Mouse (Mus musculus) frontal cortex, postnatal 14 days (tissue): ENCODE measurements around the gene Cabp4.

Source experiments
- DNase-seq, 2 experiments: peaks; one replicate each; pipeline ENCODE4 v3.0.0; 2022; ENCODE audit warnings: low spot score in 2 of 2

Gene Cabp4

GRCm38 (mm10) chr19:4143759-4144268, at the start of gene Cabp4:
Cabp4 (minus strand) TSS chr19:4144033.
- DNase-seq = no peak

GRCm38 (mm10) chr19:4193129-4193528, 49.3 kb upstream of the Cabp4 start:
- no peak for DNase-seq

- no peak for DNase-seq
These were observed 48.6 kb upstream of the Cabp4 start for GRCm38 (mm10) chr19:4192251-4192985.

- peak; percentile 75 to 85 for DNase-seq
These were observed 47.9 kb upstream of the Cabp4 start, which contains the start of gene Ppp1ca for GRCm38 (mm10) chr19:4191528-4192250. Ppp1ca (plus strand) TSS chr19:4192065.

GRCm38 (mm10) chr19:4190831-4191334, 47.0 kb upstream of the Cabp4 start, which contains the start of gene Tbc1d10c:
Tbc1d10c (minus strand) TSS chr19:4191284.
- no peak for DNase-seq

- DNase-seq = no peak
These were observed 45.3 kb upstream of the Cabp4 start for GRCm38 (mm10) chr19:4189051-4189620.

GRCm38 (mm10) chr19:4187303-4187702, 43.5 kb upstream of the Cabp4 start:
- DNase-seq = no peak

GRCm38 (mm10) chr19:4184976-4185975, 41.4 kb upstream of the Cabp4 start:
- DNase-seq = no peak

- no peak for DNase-seq
These were observed 39.9 kb upstream of the Cabp4 start for GRCm38 (mm10) chr19:4183689-4184088.

GRCm38 (mm10) chr19:4181892-4182291, 38.1 kb upstream of the Cabp4 start:
- DNase-seq = peak; percentile 62 to 64

- no peak for DNase-seq
These were observed 36.6 kb upstream of the Cabp4 start for GRCm38 (mm10) chr19:4180411-4180810.

- DNase-seq = no peak
These were observed 31.6 kb upstream of the Cabp4 start, which contains the start of gene Carns1 for GRCm38 (mm10) chr19:4175368-4175947. Carns1 (minus strand) TSS chr19:4175479.

GRCm38 (mm10) chr19:4172925-4173324, 29.1 kb upstream of the Cabp4 start:
- no peak for DNase-seq

- no peak for DNase-seq
These were observed 27.8 kb upstream of the Cabp4 start for GRCm38 (mm10) chr19:4171393-4172290.

GRCm38 (mm10) chr19:4170723-4171392, 27.0 kb upstream of the Cabp4 start:
- no peak for DNase-seq

- DNase-seq = no peak
These were observed 26.0 kb upstream of the Cabp4 start for GRCm38 (mm10) chr19:4169810-4170209.

- DNase-seq = peak; percentile 99 to 100
These were observed 25.5 kb upstream of the Cabp4 start for GRCm38 (mm10) chr19:4169378-4169784.

- DNase-seq = no peak
These were observed 23.0 kb upstream of the Cabp4 start for GRCm38 (mm10) chr19:4166678-4167476.
